Mouse (Mus musculus) liver, postnatal 0 days (tissue): Measurements from ENCODE around the gene Pcca.

Experiments used
- CTCF ChIP-seq: sonication (generic); IDR thresholded peaks from 2 replicates; pipeline ENCODE4 v1.5.1; 2016; ENCODE audit warnings: antibody characterized with exemption, low read depth
- EP300 ChIP-seq: IDR thresholded peaks from 2 replicates; pipeline ENCODE4 v1.6.1; 2016; ENCODE audit warnings: antibody characterized with exemption, low read depth, mild to moderate bottlenecking

DNA sequence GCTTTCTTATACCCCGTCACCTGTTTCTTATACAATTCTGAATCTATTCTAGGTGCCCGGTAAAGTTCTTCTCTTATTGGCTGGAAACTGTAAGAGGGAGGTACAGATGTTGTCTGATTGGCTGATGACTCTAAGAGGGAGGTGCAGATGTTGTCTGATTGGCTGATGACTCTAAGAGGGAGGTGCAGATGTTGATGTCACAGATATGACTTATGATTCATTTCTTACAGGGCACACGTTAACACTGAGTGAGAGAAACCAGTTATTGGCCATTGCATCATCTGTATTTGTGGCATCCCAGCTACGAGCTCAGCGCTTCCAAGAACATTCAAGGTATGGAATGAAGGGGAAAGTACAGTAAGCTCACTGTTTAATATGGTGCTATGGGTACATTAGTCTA, 179.7 kb downstream of the Pcca start:
- TF ChIP-seq EP300 (no peak), CTCF (no peak)
